Mouse (Mus musculus) myocyte (in vitro differentiated cells): Measurements from ENCODE around the gene Myo5c. TPM values are rescaled to one million over a fixed set of nuclear protein-coding genes. Genes with fewer than 3 reads are reported as not detected.
A peak's percentile ranks its signal among the peaks of the same experiment; 100 is the strongest.

ENCODE experiments used
- H3K27me3 ChIP-seq: one replicate; pipeline ENCODE4 v1.6.1; 2011; ENCODE audit not compliant: control insufficient read depth, insufficient read depth, insufficient read length
- H3K36me3 ChIP-seq: one replicate; pipeline ENCODE4 v1.6.1; 2011; ENCODE audit not compliant: control insufficient read depth, insufficient read depth
- H3K4me2 ChIP-seq: one replicate; pipeline ENCODE4 v1.6.1; 2011; ENCODE audit warnings: low read depth, control low read depth
- H3K4me3 ChIP-seq: one replicate; pipeline ENCODE4 v1.5.1; 2011; ENCODE audit warnings: mild to moderate bottlenecking, control low read depth, moderate library complexity
- H3K79me2 ChIP-seq: one replicate; pipeline ENCODE4 v1.6.1; 2011; ENCODE audit not compliant: control insufficient read depth, insufficient read depth
- H3ac ChIP-seq: one replicate; pipeline ENCODE4 v1.6.1; 2011; ENCODE audit not compliant: control insufficient read depth, insufficient read length
- CEBPB ChIP-seq: IDR thresholded peaks from 2 replicates; pipeline ENCODE4 v1.6.1; 2011; ENCODE audit warnings: mild to moderate bottlenecking, moderate library complexity; ENCODE audit not compliant: poor library complexity, insufficient read depth, severe bottlenecking
- E2F4 ChIP-seq: IDR thresholded peaks from one replicate; pipeline ENCODE4 v1.6.1; 2011; ENCODE audit warnings: mild to moderate bottlenecking, control low read depth, moderate library complexity; ENCODE audit not compliant: insufficient read depth
- MAX ChIP-seq: IDR thresholded peaks from one replicate; pipeline ENCODE4 v1.6.1; 2011; ENCODE audit warnings: low read depth, mild to moderate bottlenecking, control low read depth
- MYOD1 ChIP-seq, 3 experiments: IDR thresholded peaks; one replicate each; pipeline ENCODE4 v1.6.1; 2011; ENCODE audit warnings: control low read depth in 2 of 3, low read depth in 2 of 3, mild to moderate bottlenecking in 2 of 3, moderate library complexity in 1 of 3; ENCODE audit not compliant: insufficient read length in 2 of 3, control insufficient read depth in 1 of 3
- MYOG ChIP-seq, 3 experiments: IDR thresholded peaks; one replicate each; pipeline ENCODE4 v1.6.1; 2011; ENCODE audit warnings: control low read depth in 2 of 3, low read depth in 2 of 3, mild to moderate bottlenecking in 2 of 3; ENCODE audit not compliant: insufficient read length in 2 of 3, control insufficient read depth in 1 of 3, insufficient read depth in 1 of 3
- POLR2A ChIP-seq: IDR thresholded peaks from one replicate; pipeline ENCODE4 v1.6.1; 2011; ENCODE audit warnings: low read depth, mild to moderate bottlenecking, control low read depth, moderate library complexity; ENCODE audit not compliant: insufficient read length
- POLR2AphosphoS2 ChIP-seq: IDR thresholded peaks from one replicate; pipeline ENCODE4 v1.6.1; 2011; ENCODE audit warnings: low read depth, control low read depth; ENCODE audit not compliant: insufficient read length
- REST ChIP-seq: IDR thresholded peaks from one replicate; pipeline ENCODE4 v1.6.1; 2011; ENCODE audit warnings: mild to moderate bottlenecking, control low read depth, moderate library complexity; ENCODE audit not compliant: insufficient read depth, insufficient read length
- SRF ChIP-seq: IDR thresholded peaks from one replicate; pipeline ENCODE4 v1.6.1; 2011; ENCODE audit warnings: low read depth; ENCODE audit not compliant: control insufficient read depth, insufficient read length
- TCF12 ChIP-seq: IDR thresholded peaks from one replicate; pipeline ENCODE4 v1.6.1; 2011; ENCODE audit warnings: mild to moderate bottlenecking, control low read depth; ENCODE audit not compliant: poor library complexity, insufficient read depth, severe bottlenecking
- TCF3 ChIP-seq: IDR thresholded peaks from one replicate; pipeline ENCODE4 v1.6.1; 2011; ENCODE audit warnings: low read depth, control low read depth; ENCODE audit not compliant: insufficient read length
- USF1 ChIP-seq: IDR thresholded peaks from one replicate; pipeline ENCODE4 v1.6.1; 2011; ENCODE audit warnings: low read depth, mild to moderate bottlenecking, control low read depth, moderate library complexity
- polyA plus RNA-seq: library from polyadenylated mRNA; unstranded; fragments of >200 nt; fragmentation: generic; extraction: Trizol; gene quantifications from one replicate; pipeline ENCODE4 v1.2.1, GENCODE M21; 2012; ENCODE audit warnings: missing spikeins

The Myo5c gene
- polyA plus RNA-seq = 0.07 TPM

DNA sequence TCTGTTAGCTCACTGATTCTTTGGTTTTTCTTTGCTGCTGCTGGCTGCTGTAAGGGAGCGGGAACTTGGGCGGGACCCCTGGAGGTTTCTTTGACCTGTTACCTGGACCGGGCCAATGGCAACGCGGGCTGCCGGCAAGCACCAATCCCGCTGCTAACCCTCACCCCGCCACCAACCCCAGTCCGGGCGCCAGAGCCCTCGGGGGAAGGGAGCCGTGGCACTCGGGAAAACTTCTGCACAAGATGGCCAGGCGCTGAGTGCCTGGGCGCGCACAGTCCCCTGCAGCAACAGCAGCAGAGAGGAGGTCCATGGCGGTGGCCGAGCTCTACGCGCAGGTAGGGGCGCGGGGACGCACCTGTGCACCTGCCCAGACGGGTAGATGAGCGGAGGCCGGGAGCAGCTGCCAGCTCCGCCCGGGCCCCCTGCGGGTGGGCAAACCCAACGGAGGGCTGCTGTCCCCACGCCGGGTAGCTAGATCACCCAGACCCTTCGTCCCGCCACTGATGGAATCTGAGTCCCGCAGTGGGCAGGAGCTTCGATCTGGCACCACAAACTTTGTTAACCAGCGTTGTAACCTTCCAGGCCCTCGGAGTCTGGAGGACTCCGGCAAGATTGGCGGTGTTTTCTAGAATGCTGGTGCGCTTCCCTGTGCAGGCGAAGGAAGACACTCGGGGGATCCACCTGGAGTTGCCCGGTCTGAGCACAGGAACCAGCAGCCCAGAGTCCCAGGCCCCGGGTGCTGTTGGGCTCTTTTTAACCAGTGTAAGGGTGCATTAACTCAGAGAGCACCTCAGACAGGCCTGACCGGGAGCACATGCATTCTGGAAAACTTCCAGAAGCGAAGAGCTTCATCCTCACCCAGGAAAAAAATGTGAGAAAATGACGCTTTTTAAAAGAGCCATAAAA is at the start of gene Myo5c:
Myo5c (plus strand) TSS at position 180 of the 906 bp plus-strand sequence.
- Histone ChIP-seq H3ac (no peak within 1 kb of the TSS), H3K36me3 (no peaks in the 10 kb centered on the region), H3K4me3 (no peak within 1 kb of the TSS), H3K27me3 (no peaks in the 10 kb centered on the region), H3K4me2 (no peak within 1 kb of the TSS), H3K79me2 (no peaks in the 10 kb centered on the region)
- no peak for TF ChIP-seq POLR2AphosphoS2
- no peak for TF ChIP-seq TCF12
- TF ChIP-seq SRF = no peak
- TF ChIP-seq MYOD1 (IDR thresholded peaks at IDR 0.05; ENCODE audit: control insufficient read depth in 1 of 3, insufficient read length in 2 of 3, low read depth in 2 of 3) = no peak
- no peak for TF ChIP-seq CEBPB
- TF ChIP-seq E2F4 = no peak
- TF ChIP-seq MYOG (IDR thresholded peaks at IDR 0.05; ENCODE audit: control insufficient read depth in 1 of 3, insufficient read depth in 1 of 3, insufficient read length in 2 of 3, low read depth in 2 of 3) = no peak
- TF ChIP-seq TCF3 = no peak
- no peak for TF ChIP-seq POLR2A
- TF ChIP-seq REST = no peak
- no peak for TF ChIP-seq USF1
- no peak for TF ChIP-seq MAX

DNA sequence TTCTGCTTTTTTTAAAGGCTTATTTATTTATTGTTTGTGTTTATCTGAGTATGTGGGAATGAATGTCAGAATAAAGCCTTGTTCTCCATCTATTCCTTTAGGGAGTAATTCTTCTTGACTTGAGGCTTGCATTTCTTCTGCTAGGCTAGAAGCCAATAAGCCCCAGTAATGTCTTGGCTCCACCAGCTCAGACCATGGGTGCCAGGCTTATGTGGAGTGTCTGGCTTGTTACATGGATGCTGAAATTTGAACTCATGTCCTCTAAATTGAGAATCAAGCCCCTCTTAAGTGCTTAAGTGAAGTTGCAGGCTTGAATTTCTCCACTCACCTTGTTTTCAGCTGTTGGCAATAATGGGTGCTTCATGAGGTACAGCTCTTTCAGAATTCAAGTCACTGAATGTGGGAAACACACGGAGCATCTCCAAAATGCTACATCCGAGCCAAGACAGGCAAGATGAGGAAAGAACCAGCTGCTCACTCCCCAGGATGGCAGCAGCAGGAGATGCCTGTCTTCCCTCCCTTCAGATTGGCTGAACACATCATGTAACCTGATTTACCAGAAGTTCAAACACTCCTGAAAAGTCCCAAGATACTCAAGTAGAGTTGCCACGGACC is 44.1 kb upstream of the Myo5c start:
- no peaks in the 10 kb centered on the region for H3K27me3 ChIP-seq
- H3K79me2 ChIP-seq = no peaks in the 10 kb centered on the region
- no peak for TF ChIP-seq REST
- no peak for TF ChIP-seq SRF
- no peak for TF ChIP-seq TCF12
- no peak for TF ChIP-seq TCF3
- TF ChIP-seq POLR2A = no peak
- TF ChIP-seq MAX = no peak
- TF ChIP-seq MYOG (IDR thresholded peaks at IDR 0.05; ENCODE audit: control insufficient read depth in 1 of 3, insufficient read depth in 1 of 3, insufficient read length in 2 of 3, low read depth in 2 of 3) = no peak
- no peak for TF ChIP-seq USF1
- TF ChIP-seq CEBPB = no peak
- TF ChIP-seq MYOD1 (IDR thresholded peaks at IDR 0.05; ENCODE audit: control insufficient read depth in 1 of 3, insufficient read length in 2 of 3, low read depth in 2 of 3) = no peak
- TF ChIP-seq E2F4 = no peak
- no peak overlapping the region for H3ac ChIP-seq
- no peak overlapping the region for H3K4me3 ChIP-seq
- H3K4me2 ChIP-seq = no peak overlapping the region
- H3K36me3 ChIP-seq = peaks cover 45% of the 10 kb centered on the region

DNA sequence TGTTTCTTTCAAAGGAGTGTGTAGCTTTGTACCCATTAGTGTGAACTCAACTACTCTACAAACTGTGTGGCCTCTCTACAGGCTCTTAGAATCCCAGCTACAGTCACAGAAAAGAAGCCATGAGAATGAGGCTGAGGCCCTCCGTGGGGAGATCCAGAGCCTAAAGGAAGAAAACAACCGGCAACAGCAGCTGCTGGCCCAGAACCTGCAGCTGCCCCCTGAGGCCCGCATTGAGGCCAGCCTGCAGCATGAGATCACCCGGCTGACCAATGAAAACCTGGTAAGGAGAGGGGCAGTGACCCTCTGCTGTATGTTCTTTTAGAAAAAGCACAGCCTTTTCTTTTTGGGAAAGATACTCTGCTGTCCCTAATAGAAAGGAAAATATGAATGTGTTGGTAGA is 38.0 kb upstream of the Myo5c start:
- no peak overlapping the region for H3ac ChIP-seq
- no peak overlapping the region for H3K4me3 ChIP-seq
- TF ChIP-seq MYOG (IDR thresholded peaks at IDR 0.05; ENCODE audit: control insufficient read depth in 1 of 3, insufficient read depth in 1 of 3, insufficient read length in 2 of 3, low read depth in 2 of 3) (peak in 2 of 3 experiments; percentile 74 to 88), TCF3 (peak; percentile 17), POLR2A (no peak), CEBPB (no peak), REST (no peak), TCF12 (peak; percentile 20), USF1 (no peak), MYOD1 (IDR thresholded peaks at IDR 0.05; ENCODE audit: control insufficient read depth in 1 of 3, insufficient read length in 2 of 3, low read depth in 2 of 3) (peak in 2 of 3 experiments; percentile 79 to 83), SRF (no peak), E2F4 (no peak), POLR2AphosphoS2 (no peak), MAX (no peak)
- H3K36me3 ChIP-seq = peaks cover 18% of the 10 kb centered on the region
- no peaks in the 10 kb centered on the region for H3K27me3 ChIP-seq
- H3K79me2 ChIP-seq = no peaks in the 10 kb centered on the region
- peak overlapping the region; percentile 42 for H3K4me2 ChIP-seq

DNA sequence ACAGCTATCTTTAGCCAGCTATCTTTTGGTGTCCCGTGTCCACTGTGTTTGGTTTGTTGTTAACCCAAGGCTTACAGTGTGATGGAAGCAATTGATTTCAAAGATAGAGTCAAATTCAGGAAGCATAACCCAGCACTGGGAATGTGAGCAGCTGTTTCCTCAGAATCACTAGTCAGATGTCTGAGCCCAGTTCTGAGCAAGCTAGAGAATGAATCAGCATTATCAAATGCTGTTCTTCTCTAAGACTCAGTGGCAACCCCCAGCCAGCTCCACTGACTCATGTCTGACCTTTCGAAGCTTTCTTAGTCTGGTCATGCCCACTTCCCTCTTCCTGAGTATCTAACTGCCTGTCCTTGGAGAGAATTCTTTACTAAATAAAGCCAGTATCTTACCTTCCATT is 35.5 kb upstream of the Myo5c start:
- Histone ChIP-seq H3K27me3 (no peaks in the 10 kb centered on the region), H3K79me2 (no peaks in the 10 kb centered on the region), H3K4me2 (peak overlapping the region; percentile 56), H3ac (no peak overlapping the region), H3K36me3 (peaks cover 20% of the 10 kb centered on the region), H3K4me3 (no peak overlapping the region)
- TF ChIP-seq MYOG (IDR thresholded peaks at IDR 0.05; ENCODE audit: control insufficient read depth in 1 of 3, insufficient read depth in 1 of 3, insufficient read length in 2 of 3, low read depth in 2 of 3) (peak in 2 of 3 experiments; percentile 18 to 86), POLR2A (no peak), MAX (no peak), CEBPB (no peak), TCF3 (no peak), E2F4 (no peak), USF1 (no peak), SRF (no peak), TCF12 (peak; percentile 26), POLR2AphosphoS2 (no peak), MYOD1 (IDR thresholded peaks at IDR 0.05; ENCODE audit: control insufficient read depth in 1 of 3, insufficient read length in 2 of 3, low read depth in 2 of 3) (peak; percentile 73 to 83 (median 80))
